Mouse (Mus musculus): ENCODE data around the gene Dtnb.

- TF ChIP-seq CTCF (conservative IDR thresholded peaks at IDR 0.05; ENCODE audit: low read length) (no peak), POU5F1 (IDR thresholded peaks at IDR 0.05; ENCODE audit: borderline replicate concordance, low read length) (no peak)
These were observed 234.7 kb downstream of the Dtnb start for GRCm38 (mm10) chr12:3806703-3807547.
